Mouse (Mus musculus) mouse trophoblast stem cell (cell line): ENCODE results near the gene Arhgap19.

Experiments
- in situ Hi-C, 2 experiments: fragments of 300-500 bp; cut with MseI, MboI; formaldehyde crosslinking; loops; 2 replicates in 1 of 2; 3 replicates in 1 of 2; pipeline ENCODE4 v1.15.1; 2025

Arhgap19 gene

GRCm38 (mm10) chr19:41800451-41800850, 1.4 kb downstream of the Arhgap19 start:
- in situ Hi-C loops = no loop called here

- in situ Hi-C loops = no loop called here
Observed at GRCm38 (mm10) chr19:41797536-41797935, 4.3 kb downstream of the Arhgap19 start.

DNA sequence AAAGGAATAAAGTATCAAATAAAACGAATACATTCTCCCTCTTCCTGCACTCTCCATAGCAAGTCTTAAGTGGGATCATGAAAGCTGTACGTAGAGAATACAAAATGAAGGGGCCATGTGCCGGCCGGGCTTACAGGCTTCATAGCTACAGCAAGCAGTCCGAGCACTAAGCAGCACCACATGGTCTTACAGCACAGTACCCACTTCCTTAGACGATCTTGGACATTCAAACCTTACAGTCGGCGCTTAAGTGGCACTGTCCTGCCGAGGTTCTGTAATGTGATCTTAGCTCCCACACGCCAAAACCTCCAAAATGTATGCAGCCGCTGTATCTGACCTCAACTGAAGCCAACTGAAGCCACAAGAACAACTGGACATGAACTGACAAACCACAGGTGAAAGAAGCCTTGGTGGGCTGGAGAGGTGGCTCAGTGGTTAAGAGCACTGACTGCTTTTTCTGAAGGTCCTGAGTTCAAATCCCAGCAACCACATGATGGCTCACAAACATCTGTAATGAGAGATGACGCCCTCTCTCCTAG, 5.0 kb downstream of the Arhgap19 start:
- in situ Hi-C loops = no loop called here

DNA sequence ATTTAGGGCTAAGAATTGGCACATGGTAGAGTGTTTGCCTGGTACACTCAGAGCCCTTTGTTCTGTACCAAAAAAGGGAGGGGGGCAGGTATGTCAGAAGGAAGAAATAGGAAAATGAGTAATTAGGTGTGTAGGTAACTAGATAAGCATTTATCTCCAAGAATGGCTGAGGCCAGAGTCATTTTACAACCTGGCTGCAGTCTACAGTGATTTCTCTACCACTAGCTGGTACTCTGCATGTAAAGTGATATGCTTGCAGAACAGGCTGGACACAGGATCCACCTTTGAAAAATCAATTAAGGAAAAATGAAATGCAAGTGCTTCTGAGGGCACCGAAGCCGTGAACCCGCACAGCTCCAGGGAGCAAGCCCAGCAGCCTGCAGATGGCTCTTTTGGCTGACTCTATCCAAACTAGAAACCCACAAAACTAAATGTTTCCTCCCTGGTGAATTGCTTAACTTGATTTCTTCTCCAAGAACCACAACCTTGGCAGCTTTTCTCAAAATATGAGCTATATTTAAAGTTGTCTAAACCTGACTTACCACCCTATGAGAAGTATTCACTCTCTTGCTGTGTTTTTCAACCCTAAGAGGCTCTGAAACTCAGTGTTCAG, 5.6 kb downstream of the Arhgap19 start:
- in situ Hi-C loops = no loop called here

- in situ Hi-C loops = no loop called here
Observed at GRCm38 (mm10) chr19:41794901-41795300, 6.9 kb downstream of the Arhgap19 start.

GRCm38 (mm10) chr19:41794017-41794416, 7.8 kb downstream of the Arhgap19 start:
- in situ Hi-C loops = no loop called here

- in situ Hi-C loops = no loop called here
Observed at GRCm38 (mm10) chr19:41792934-41793486, 8.8 kb downstream of the Arhgap19 start.

DNA sequence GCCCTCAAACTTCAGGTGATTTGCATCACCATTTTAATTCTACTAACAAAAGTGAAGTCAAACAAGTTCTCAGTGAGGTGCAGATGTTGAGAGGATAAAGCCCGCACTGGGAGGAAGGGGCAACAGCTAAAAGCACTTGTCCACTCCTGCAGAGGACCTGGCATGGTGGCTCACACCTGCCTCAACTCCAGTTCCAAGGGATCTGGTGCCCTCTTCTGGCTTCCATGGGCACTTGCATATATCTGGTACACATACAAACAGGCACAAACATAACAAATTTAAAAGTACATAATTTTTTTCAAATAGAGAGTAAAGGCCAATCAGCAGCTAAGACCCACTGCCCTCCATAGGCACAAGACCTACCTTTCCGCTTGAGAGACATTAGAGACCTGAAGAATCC, 10.5 kb downstream of the Arhgap19 start:
- in situ Hi-C loops = no loop called here

DNA sequence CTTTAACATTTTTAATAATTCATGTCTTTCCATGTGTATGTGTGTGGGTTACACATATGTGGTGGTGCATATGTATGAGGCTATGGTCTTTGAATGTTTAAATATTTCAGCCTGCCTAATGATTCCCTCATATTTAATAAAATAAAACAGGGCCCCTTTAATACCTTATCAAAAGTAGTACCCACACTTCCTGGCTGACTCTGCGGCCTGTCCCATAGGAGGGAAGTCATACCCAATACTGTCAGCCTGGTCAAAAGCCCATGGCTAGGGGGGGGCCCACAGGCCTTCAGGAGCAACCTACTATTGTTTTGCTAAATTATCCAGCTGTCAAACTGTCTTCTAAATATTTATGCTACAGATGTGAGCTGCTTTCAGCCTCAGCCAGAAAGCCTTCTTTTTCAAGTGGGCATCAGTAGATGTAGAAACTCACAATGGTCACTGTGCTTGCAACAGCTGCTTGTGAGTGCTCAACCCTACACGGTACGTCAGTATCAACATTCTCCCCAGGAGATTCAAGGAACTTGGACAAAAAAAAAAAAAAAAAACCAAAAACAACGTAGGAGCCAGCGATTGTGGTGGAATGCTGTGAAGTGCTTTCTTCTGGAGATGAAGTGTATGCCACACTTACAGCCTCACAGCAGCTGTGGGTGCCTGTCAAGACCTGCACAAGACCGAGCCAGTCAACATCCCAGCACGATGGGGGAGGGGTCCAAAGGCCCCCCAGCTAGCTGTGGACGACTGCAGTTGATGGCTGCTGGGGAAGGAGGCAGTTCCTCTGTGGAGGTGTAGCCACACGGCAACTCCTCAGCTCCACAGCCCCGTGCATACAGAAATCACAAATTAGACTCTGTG, 12.5 kb downstream of the Arhgap19 start:
- in situ Hi-C loops = no loop called here

GRCm38 (mm10) chr19:41786896-41787295, 15.0 kb downstream of the Arhgap19 start:
- in situ Hi-C loops = no loop called here

DNA sequence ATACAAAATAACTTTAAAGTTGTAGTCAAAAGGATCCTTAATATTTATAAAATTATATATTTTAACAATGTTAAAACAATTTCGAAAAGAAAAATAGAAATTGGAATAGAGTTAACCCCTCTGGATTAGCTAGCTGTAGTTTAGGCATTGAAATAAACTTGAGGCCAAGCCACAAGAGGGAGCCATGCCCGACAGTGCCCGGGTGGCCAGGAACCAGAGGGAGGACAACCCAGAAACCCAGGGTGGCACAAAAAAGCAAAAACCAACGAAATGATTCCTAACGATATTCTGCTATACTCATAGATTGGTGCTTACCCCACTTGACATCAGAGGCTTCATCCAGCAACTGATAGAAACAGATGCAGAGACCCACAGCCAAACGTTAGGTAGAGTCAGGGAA, 24.3 kb downstream of the Arhgap19 start:
- in situ Hi-C loops = no loop called here

DNA sequence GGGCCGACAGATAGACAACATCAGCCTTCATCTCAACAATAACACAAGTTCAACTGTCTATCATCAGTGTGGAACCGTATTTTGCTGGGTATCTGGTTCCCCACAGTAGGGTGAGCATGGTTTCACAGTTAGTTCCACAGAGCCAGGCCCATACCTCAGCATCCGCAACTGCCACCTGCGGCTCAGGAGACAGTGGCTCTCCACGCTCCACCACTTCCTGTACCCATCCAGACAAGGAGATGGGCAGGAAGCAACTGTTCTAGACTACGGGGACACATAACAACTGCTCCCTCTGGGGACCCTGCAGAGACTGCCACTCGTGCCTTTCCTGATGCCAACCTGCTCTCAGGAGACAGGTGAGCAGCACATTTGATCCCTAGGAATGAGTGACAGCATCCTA, 33.1 kb downstream of the Arhgap19 start:
- in situ Hi-C loops = no loop called here

DNA sequence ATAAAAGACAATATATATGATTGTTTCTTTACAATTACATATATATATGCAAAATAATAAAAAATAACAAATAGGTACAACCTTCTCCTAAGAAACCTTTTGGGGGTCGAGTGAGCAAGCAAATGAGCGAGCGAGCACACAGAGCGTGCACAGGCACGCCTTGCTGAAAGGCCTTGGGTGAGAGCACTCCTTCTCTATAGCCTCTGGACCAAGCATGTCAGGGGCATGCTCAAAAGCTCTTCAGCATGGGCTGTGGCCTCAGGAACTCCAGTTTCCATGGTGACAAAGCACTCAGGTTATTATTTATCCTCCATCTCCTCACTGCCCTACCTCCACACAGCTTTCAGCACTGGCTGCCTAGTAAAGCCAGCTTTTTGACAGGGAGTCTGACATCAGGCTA, 35.2 kb downstream of the Arhgap19 start:
- in situ Hi-C loops = no loop called here

DNA sequence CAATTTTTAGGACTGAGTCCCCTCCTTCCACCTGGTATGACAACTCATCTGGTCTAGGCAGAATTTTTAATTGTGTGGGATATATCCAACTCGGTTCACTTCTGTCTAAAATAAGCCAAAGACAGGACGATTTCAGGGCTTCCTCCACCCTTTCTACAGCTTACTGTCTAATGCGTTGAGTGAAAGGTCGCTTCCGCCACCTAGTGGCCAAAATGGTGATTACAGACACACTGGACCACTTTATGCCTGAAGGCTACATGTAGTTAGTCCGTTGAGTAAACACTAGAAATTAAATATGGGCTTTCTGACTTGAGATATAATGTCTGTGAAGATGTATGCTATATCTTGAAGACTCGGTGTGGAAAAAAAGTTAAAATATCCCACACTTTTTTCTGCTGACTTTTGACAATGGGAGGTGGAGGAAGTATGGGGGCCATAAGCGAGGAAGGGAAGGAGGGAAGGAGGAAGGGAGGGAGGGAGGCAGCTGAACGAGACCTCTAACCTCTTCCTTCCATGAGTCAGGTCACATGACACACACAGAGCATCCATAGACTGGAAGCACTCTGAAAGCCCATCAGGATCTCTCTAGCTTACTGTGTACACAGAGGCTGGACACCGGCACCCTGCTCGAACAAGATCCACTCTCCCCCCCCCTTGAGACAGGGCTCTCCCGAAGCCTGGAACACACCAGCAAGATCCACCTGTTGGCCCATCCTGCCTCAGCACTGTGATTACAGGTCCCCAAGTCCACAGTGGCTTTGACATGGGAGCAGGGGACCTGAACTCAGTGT, 37.8 kb downstream of the Arhgap19 start:
- in situ Hi-C loops = loop anchor here in 1 of 2 experiments (5.0 kb wide), 1 partner anchor 107 kb away; no protein-coding TSS in a partner anchor

DNA sequence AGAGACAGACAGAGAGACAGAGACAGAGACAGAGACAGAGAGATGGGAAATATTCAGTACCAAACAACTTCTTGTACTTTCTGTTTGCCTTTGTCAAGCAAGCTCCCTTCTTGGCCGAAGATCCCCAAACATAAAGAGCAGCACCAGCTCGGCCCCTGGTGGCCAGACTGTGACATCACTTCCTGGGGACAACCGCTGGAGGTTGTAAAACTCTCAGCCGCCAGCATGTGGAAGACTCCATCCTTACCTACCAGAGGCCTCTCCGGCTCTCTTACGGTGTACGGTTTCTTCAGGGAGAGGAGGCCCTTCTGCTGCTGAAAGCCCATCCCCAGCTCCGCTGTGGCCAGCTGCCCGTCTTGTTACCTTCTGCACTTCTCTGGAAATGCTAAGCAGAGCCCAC, 40.3 kb downstream of the Arhgap19 start:
- in situ Hi-C loops = loop anchor here in 1 of 2 experiments (5.0 kb wide), 1 partner anchor 104 kb away; no protein-coding TSS in a partner anchor

GRCm38 (mm10) chr19:41759765-41760164, 42.1 kb downstream of the Arhgap19 start:
- in situ Hi-C loops = loop anchor here (5.0 kb wide), 2 partner anchors 97 to 102 kb away; no protein-coding TSS in a partner anchor

DNA sequence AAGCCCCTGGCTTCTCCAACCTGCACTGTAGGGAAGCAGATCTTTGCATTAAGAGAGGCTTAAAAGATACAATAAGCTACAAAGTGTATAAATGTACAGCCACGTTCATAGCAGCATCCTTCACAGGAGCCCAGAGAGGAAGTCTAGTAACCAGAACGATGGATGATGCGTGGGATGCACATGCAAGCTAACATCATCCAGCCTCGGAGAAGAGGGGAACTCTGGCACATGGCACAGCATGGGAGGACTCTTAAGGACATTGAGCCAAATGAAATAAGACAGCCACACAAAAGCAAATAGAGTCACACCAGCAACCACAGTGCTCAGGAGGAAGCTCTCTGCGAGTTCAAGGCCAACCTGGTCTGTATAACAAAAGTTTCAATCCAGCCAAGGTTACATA, 42.6 kb downstream of the Arhgap19 start:
- in situ Hi-C loops = loop anchor here in 1 of 2 experiments (5.0 kb wide), 1 partner anchor 97 kb away; no protein-coding TSS in a partner anchor

- in situ Hi-C loops = loop anchor here in 1 of 2 experiments (5.0 kb wide), 1 partner anchor 92 kb away; no protein-coding TSS in a partner anchor
Observed at GRCm38 (mm10) chr19:41754760-41755159, 47.1 kb downstream of the Arhgap19 start.

DNA sequence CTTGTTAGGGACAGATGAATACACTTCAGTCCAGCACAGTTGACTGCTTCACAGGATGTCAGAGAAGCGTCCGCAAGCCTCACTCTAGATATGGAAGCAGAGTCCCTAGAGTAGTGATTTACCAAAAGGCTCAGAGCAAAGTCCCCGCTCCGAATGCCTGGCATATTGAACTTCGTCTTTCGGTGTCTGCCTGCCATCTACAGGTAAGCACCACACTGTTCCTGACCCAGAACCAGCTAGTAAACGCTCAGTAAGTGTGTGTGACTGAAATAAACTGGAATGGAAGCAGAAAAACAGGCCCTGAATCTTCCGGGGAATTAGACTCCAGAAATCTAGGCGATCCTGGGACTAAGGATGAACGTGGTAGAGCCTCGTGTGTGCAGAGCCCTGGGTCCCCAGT, 49.9 kb downstream of the Arhgap19 start:
- in situ Hi-C loops = no loop called here

- in situ Hi-C loops = no loop called here
Observed at GRCm38 (mm10) chr19:41747436-41747835, 54.4 kb downstream of the Arhgap19 start.

GRCm38 (mm10) chr19:41745941-41746557, 55.8 kb downstream of the Arhgap19 start:
- in situ Hi-C loops = no loop called here
